Comparison of ENCODE assay signal across 8 mouse cellular contexts in genomic region chr19:5272801-5273733, GRCm38 (mm10). TPM values are rescaled to one million over a fixed set of nuclear protein-coding genes. Genes with fewer than 3 reads are reported as not detected.
A peak's percentile ranks its signal among the peaks of the same experiment; 100 is the strongest.
DNase-seq lines count a peak whose midpoint lies in the region; ATAC-seq and TF ChIP-seq lines count a peak whose summit lies in the region.

Gene Pacs1, minus strand, starts transcription at chr19:5273119.

- peak within 1 kb of the TSS; percentile 90 for H3K4me2 ChIP-seq in forebrain, embryonic 14.5 days (ENCODE audit: low read length)
- peak within 1 kb of the TSS; percentile 80 for H3K4me2 ChIP-seq in neural tube, embryonic 15.5 days

- H3K9ac ChIP-seq in forebrain, embryonic 14.5 days (ENCODE audit: low read length), result peak within 1 kb of the TSS; percentile 93
- peak within 1 kb of the TSS; percentile 81 for H3K9ac ChIP-seq in neural tube, embryonic 15.5 days (replicated peaks)

- H3K4me1 ChIP-seq in E14TG2a.4 (replicated peaks; ENCODE audit: low read depth, low read length), result peaks cover 63% of the 10 kb centered on the region
- H3K4me1 ChIP-seq in forebrain, embryonic 14.5 days (ENCODE audit: control insufficient read depth, insufficient read depth, low read length), result peaks cover 17% of the 10 kb centered on the region
- H3K4me1 ChIP-seq in neural tube, embryonic 15.5 days, result peaks cover 45% of the 10 kb centered on the region

- 0 out of 2 replicates have a peak, but pooled peaks cover 4% of the 10 kb centered on the region for H3K27me3 ChIP-seq in E14TG2a.4 (ENCODE audit: insufficient read depth, low read length)
- H3K27me3 ChIP-seq in forebrain, embryonic 14.5 days (replicated peaks; ENCODE audit: control insufficient read depth, insufficient read depth, low read length), result no peaks in the 10 kb centered on the region
- no peaks in the 10 kb centered on the region for H3K27me3 ChIP-seq in neural tube, embryonic 15.5 days (replicated peaks)

- intact Hi-C loops in heart, postnatal 14 days (cut with DNase I), result loop anchor here (5.0 kb wide), 1 partner anchor 76 kb away; no protein-coding TSS in a partner anchor

- H3K36me3 ChIP-seq in E14TG2a.4 (ENCODE audit: insufficient read depth, low read length), result peaks cover 43% of the 10 kb centered on the region
- peaks cover 40% of the 10 kb centered on the region for H3K36me3 ChIP-seq in forebrain, embryonic 14.5 days (ENCODE audit: control insufficient read depth, insufficient read depth, low read length)
- peaks cover 36% of the 10 kb centered on the region for H3K36me3 ChIP-seq in neural tube, embryonic 15.5 days

- DNase-seq in forebrain, embryonic 14.5 days (ENCODE audit: low spot score), result peak; percentile 94
- DNase-seq in heart, postnatal 14 days, result peak; percentile 94 to 95
- peak; percentile 85 for DNase-seq in layer of hippocampus, adult 11-12 months (ENCODE audit: low spot score)
- peak; percentile 89 to 92 for DNase-seq in lung, adult 18-20 months
- peak; percentile 90 for DNase-seq in testis, postnatal 14 days (ENCODE audit: low spot score)

- TF ChIP-seq CTCF in E14TG2a.4 (conservative IDR thresholded peaks at IDR 0.05; ENCODE audit: low read length), result no peak

- H3K4me3 ChIP-seq in E14TG2a.4 (replicated peaks; ENCODE audit: low read length), result peak within 1 kb of the TSS; percentile 93
- peak within 1 kb of the TSS; percentile 93 for H3K4me3 ChIP-seq in forebrain, embryonic 14.5 days (ENCODE audit: low read depth, low read length)
- peak within 1 kb of the TSS; percentile 92 for H3K4me3 ChIP-seq in neural tube, embryonic 15.5 days (replicated peaks)

- peak within 1 kb of the TSS; percentile 87 for H3K27ac ChIP-seq in forebrain, embryonic 14.5 days (ENCODE audit: low read depth, low read length)
- peak within 1 kb of the TSS; percentile 94 for H3K27ac ChIP-seq in neural tube, embryonic 15.5 days (replicated peaks)

- no peaks in the 10 kb centered on the region for H3K9me3 ChIP-seq in E14TG2a.4 (ENCODE audit: low read length)
- H3K9me3 ChIP-seq in forebrain, embryonic 14.5 days (replicated peaks; ENCODE audit: control insufficient read depth, low read length), result no peaks in the 10 kb centered on the region
- H3K9me3 ChIP-seq in neural tube, embryonic 15.5 days (replicated peaks), result no peaks in the 10 kb centered on the region

- WGBS in forebrain, embryonic 14.5 days, result 1% methylated on average over 51 of the region's 97 CpGs
- under 1% methylated on average over 63 of the region's 97 CpGs for WGBS in neural tube, embryonic 15.5 days

- ATAC-seq in cerebellum, adult (ENCODE audit: insufficient number of reproducible peaks, low FRiP score, low TSS enrichment), result peak; percentile 74; the same call in 1 of the 2 replicates
- ATAC-seq in forebrain, embryonic 14.5 days, result peak; percentile 93
- peak; percentile 92 for ATAC-seq in neural tube, embryonic 15.5 days (ENCODE audit: low FRiP score)

RNA-seq across cellular contexts. Expression of gene Pacs1, which starts in this region (rescaled TPM):
- polyA plus RNA-seq in forebrain, embryonic 14.5 days (2014; fragmentation: Nextera tagmentation; extraction: Ambion mirVana), result 25.0 and 29.4 TPM in 2 replicates
- total RNA-seq in heart, postnatal 14 days (2021), result 10 to 100 TPM; 21.5 to 22.1 TPM
- polyA plus RNA-seq in neural tube, embryonic 15.5 days (2015; fragmentation: Nextera tagmentation; extraction: Ambion mirVana), result 47.6 and 51.0 TPM in 2 replicates

Comparison
In these comparisons a context has a peak if more than half of its experiments do, and no peak if none do; other contexts are left out.
1. Peak in every context shown above with its lines: DNase-seq, ATAC-seq, H3K4me3 ChIP-seq and H3K27ac ChIP-seq.